Mouse (Mus musculus) lung, postnatal 0 days (tissue): ENCODE measurements around the gene Gsto2. TPM values are rescaled to one million over a fixed set of nuclear protein-coding genes. Genes with fewer than 3 reads are reported as not detected.

Experiments used
- ATAC-seq: fragments of 200-750 bp; cut with Nextera tagmentation; 2 replicates; pipeline ENCODE4 v1.8.0; 2017; ENCODE audit warnings: moderate library complexity
- DNase-seq: peaks from one replicate; pipeline ENCODE4 v3.0.0-alpha.2; 2016; ENCODE audit warnings: low spot score
- H3K27ac ChIP-seq: fragments of 300-500 bp; sonication (generic); 2 replicates; pipeline ENCODE4 v1.5.1; 2014; ENCODE audit warnings: antibody characterized with exemption, mild to moderate bottlenecking, low read length, mixed read lengths
- H3K27me3 ChIP-seq: fragments of 300-500 bp; sonication (generic); replicated peaks from 2 replicates; pipeline ENCODE4 v1.6.1; 2014; ENCODE audit warnings: low read length, mixed read lengths; ENCODE audit not compliant: insufficient read depth
- H3K36me3 ChIP-seq: fragments of 300-500 bp; sonication (generic); 2 replicates; pipeline ENCODE4 v1.6.1; 2014; ENCODE audit warnings: low read length, mixed read lengths; ENCODE audit not compliant: insufficient read depth
- H3K4me1 ChIP-seq: fragments of 300-500 bp; sonication (generic); 2 replicates; pipeline ENCODE4 v1.6.1; 2014; ENCODE audit warnings: antibody characterized with exemption, low read depth, low read length, mixed read lengths; ENCODE audit not compliant: insufficient read depth
- H3K4me2 ChIP-seq: fragments of 300-500 bp; sonication (generic); replicated peaks from 2 replicates; pipeline ENCODE4 v1.6.1; 2014; ENCODE audit warnings: low read depth, mild to moderate bottlenecking, low read length, moderate library complexity, mixed read lengths
- H3K4me3 ChIP-seq: fragments of 300-500 bp; sonication (generic); 2 replicates; pipeline ENCODE4 v1.5.1; 2014; ENCODE audit warnings: low read depth, low read length
- H3K9ac ChIP-seq: fragments of 300-500 bp; sonication (generic); replicated peaks from 2 replicates; pipeline ENCODE4 v1.6.1; 2014; ENCODE audit warnings: low read depth, mild to moderate bottlenecking
- H3K9me3 ChIP-seq: fragments of 300-500 bp; sonication (generic); 2 replicates; pipeline ENCODE4 v1.6.1; 2016; ENCODE audit warnings: low read length, mixed read lengths
- CTCF ChIP-seq: IDR thresholded peaks from 2 replicates; pipeline ENCODE4 v1.5.1; 2016; ENCODE audit warnings: antibody characterized with exemption, mild to moderate bottlenecking
- EP300 ChIP-seq: IDR thresholded peaks from 2 replicates; pipeline ENCODE4 v1.6.1; 2016; ENCODE audit warnings: antibody characterized with exemption, mild to moderate bottlenecking, control low read depth
- WGBS: fragments of 180-500 bp; shearing (Covaris S2); extraction: QIAGEN DNeasy Blood & Tissue Kit; methylation state at CpG from one replicate; pipeline ENCODE4 v1.1.7; 2014; 5-methylcytosine and 5-hydroxymethylcytosine counted together
- polyA plus RNA-seq: library from polyadenylated mRNA; unstranded; fragments of >200 nt; fragmentation: Nextera tagmentation; extraction: Ambion mirVana; gene quantifications from 2 replicates; pipeline ENCODE4 v1.2.1, GENCODE M21; 2015

Gene Gsto2
- polyA plus RNA-seq = 2.1 TPM in 2 replicates

- peak within 1 kb of the TSS; percentile 66 for H3K27ac ChIP-seq
- DNase-seq (peak; percentile 98), ATAC-seq (peak; percentile 100)
- no peaks in the 10 kb centered on the region for H3K27me3 ChIP-seq
- no peaks in the 10 kb centered on the region for H3K9me3 ChIP-seq
- 2% methylated on average over 49 of the region's 49 CpGs for WGBS
- TF ChIP-seq EP300 (no peak), CTCF (peak; percentile 72)
- no peaks in the 10 kb centered on the region for H3K4me1 ChIP-seq
- H3K4me2 ChIP-seq = peak within 1 kb of the TSS; percentile 69
- H3K36me3 ChIP-seq = no peaks in the 10 kb centered on the region
- H3K9ac ChIP-seq = peak within 1 kb of the TSS; percentile 39
- H3K4me3 ChIP-seq = peak within 1 kb of the TSS; percentile 41
These were observed at the start of gene Gsto2 for GRCm38 (mm10) chr19:47865353-47865947. Gsto2 (plus strand) TSS chr19:47865534.

DNA sequence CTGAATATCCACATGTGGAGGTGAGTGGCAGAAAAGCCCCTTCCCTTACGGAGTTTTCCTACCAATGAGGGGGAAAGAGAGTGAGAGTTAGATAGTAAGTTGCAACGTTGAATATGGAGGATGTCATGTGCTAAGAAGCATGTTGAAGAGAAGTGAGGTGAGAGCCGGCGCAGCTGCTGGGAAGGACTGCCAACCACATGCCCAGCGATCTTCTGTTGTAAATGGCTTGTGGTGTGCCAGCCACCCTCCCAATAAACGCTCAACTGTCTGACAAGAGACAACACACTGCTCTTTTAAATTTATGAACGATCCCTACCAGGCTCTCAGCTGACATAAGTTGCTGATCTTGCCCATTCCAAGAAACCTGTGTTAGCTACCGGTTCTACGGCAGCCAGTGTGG lies 47.6 kb upstream of the Gsto2 start:
- DNase-seq = no peak
- Histone ChIP-seq H3K27ac (no peak overlapping the region), H3K4me2 (no peak overlapping the region), H3K36me3 (no peaks in the 10 kb centered on the region), H3K9me3 (no peaks in the 10 kb centered on the region), H3K4me3 (no peak overlapping the region), H3K9ac (no peak overlapping the region), H3K27me3 (no peaks in the 10 kb centered on the region), H3K4me1 (no peaks in the 10 kb centered on the region)
- no peak for ATAC-seq
- WGBS = 75% methylated on average over 9 of the region's 9 CpGs
- TF ChIP-seq CTCF = no peak
- no peak for TF ChIP-seq EP300

DNA sequence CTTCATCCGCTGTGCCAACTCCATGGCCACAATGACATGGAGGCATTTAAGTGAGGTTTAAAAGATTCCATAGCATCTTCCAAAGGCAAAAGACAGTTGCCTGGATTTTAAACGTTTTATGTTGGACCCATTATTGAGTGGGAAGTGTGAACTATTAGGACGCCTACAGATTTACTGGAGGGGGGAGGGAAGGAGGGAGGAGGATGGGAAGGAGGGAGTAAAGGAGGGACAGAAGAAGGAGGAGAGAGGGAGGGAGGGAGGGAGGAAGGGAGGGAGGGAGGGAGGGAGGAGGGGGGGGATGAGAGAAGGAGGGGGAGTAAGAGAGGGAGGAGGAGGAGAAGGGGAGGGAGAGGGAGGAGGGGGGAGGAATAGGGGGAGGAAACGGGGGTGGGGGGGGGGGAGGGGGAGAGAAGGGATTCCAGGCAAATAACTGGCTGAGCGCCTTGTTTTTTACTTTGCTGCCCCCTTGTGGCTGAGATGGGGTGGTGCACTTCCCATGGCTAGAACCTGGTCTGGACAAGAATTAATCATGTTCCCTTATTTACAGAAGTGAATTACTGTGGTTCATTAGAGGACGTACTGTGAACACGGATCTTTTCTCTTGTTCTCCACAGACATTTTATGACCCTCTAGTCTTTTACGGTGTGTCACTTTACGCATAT lies 44.4 kb upstream of the Gsto2 start:
- Histone ChIP-seq H3K4me2 (0 out of 2 replicates have a peak overlapping the region, but pooled peaks have one; percentile 17), H3K27me3 (no peaks in the 10 kb centered on the region), H3K27ac (no peak overlapping the region), H3K4me3 (no peak overlapping the region), H3K36me3 (no peaks in the 10 kb centered on the region), H3K4me1 (no peaks in the 10 kb centered on the region), H3K9me3 (no peaks in the 10 kb centered on the region), H3K9ac (no peak overlapping the region)
- DNase-seq (peak; percentile 69), ATAC-seq (peak; percentile 47; the same call in 1 of the 2 replicates)
- TF ChIP-seq EP300 = no peak
- TF ChIP-seq CTCF = peak; percentile 78
- 22% methylated on average over 9 of the region's 9 CpGs for WGBS

- Histone ChIP-seq H3K4me3 (no peak overlapping the region), H3K4me2 (0 out of 2 replicates have a peak overlapping the region, but pooled peaks have one; percentile 17), H3K4me1 (no peaks in the 10 kb centered on the region), H3K27ac (no peak overlapping the region), H3K36me3 (no peaks in the 10 kb centered on the region), H3K27me3 (no peaks in the 10 kb centered on the region), H3K9ac (no peak overlapping the region), H3K9me3 (no peaks in the 10 kb centered on the region)
- ATAC-seq (no peak; the same call in 1 of the 2 replicates), DNase-seq (no peak)
- WGBS = 39% methylated on average over 7 of the region's 7 CpGs
- TF ChIP-seq EP300 = no peak
- no peak for TF ChIP-seq CTCF
These were observed 43.9 kb upstream of the Gsto2 start for GRCm38 (mm10) chr19:47821494-47821872.

GRCm38 (mm10) chr19:47822143-47822796 lies 43.1 kb upstream of the Gsto2 start:
- no peaks in the 10 kb centered on the region for H3K9me3 ChIP-seq
- TF ChIP-seq EP300 = no peak
- peak; percentile 50 for TF ChIP-seq CTCF
- H3K4me2 ChIP-seq = no peak overlapping the region
- H3K27ac ChIP-seq = no peak overlapping the region
- whole genome bisulfite sequencing = 14% methylated on average over 8 of the region's 8 CpGs
- H3K27me3 ChIP-seq = no peaks in the 10 kb centered on the region
- no peak overlapping the region for H3K9ac ChIP-seq
- no peaks in the 10 kb centered on the region for H3K36me3 ChIP-seq
- DNase-seq = peak; percentile 44
- H3K4me1 ChIP-seq = no peaks in the 10 kb centered on the region
- no peak; the same call in 1 of the 2 replicates for ATAC-seq
- no peak overlapping the region for H3K4me3 ChIP-seq

GRCm38 (mm10) chr19:47824026-47824425 lies 41.3 kb upstream of the Gsto2 start:
- TF ChIP-seq EP300 = no peak
- TF ChIP-seq CTCF = no peak
- 56% methylated on average over 5 of the region's 5 CpGs for WGBS
- ATAC-seq = peak; percentile 44
- no peaks in the 10 kb centered on the region for H3K27me3 ChIP-seq
- H3K27ac ChIP-seq = no peak overlapping the region
- H3K36me3 ChIP-seq = no peaks in the 10 kb centered on the region
- DNase-seq = peak; percentile 38
- H3K4me3 ChIP-seq = no peak overlapping the region
- no peaks in the 10 kb centered on the region for H3K4me1 ChIP-seq
- no peak overlapping the region for H3K4me2 ChIP-seq
- no peaks in the 10 kb centered on the region for H3K9me3 ChIP-seq
- no peak overlapping the region for H3K9ac ChIP-seq
